Mouse (Mus musculus) cerebellum, adult 2 months (tissue): ENCODE measurements around the gene Ptcd3. TPM values are rescaled to one million over a fixed set of nuclear protein-coding genes. Genes with fewer than 3 reads are reported as not detected.
A peak's percentile ranks its signal among the peaks of the same experiment; 100 is the strongest.
"Not testable (repeated sequence)": the region's sequence is repeated elsewhere in the genome, so short reads cannot be mapped to it uniquely, and the experiment has no call there.

Experiments
- DNase-seq, 2 experiments: peaks; one replicate each; pipeline ENCODE4 v3.0.0; 2021
- H3K27ac ChIP-seq: fragments of 200-500 bp; 2 replicates; pipeline ENCODE4 v1.5.1; 2012; ENCODE audit warnings: low read length, control low read depth, inconsistent platforms; ENCODE audit not compliant: insufficient read depth
- H3K27me3 ChIP-seq: fragments of 200-500 bp; 2 replicates; pipeline ENCODE4 v1.6.1; 2012; ENCODE audit warnings: inconsistent platforms, mild to moderate bottlenecking, low read length, moderate library complexity; ENCODE audit not compliant: control insufficient read depth, insufficient read depth
- H3K4me1 ChIP-seq: fragments of 200-500 bp; 2 replicates; pipeline ENCODE4 v1.6.1; 2011; ENCODE audit warnings: low read length; ENCODE audit not compliant: control insufficient read depth, insufficient read depth
- H3K4me3 ChIP-seq: fragments of 200-500 bp; replicated peaks from 2 replicates; pipeline ENCODE3; 2011; ENCODE audit warnings: mild to moderate bottlenecking, low read depth, low read length, control low read depth; ENCODE audit not compliant: insufficient read depth
- CTCF ChIP-seq: fragments of 200-500 bp; IDR thresholded peaks from 2 replicates; pipeline ENCODE4 v1.5.1; 2011; ENCODE audit warnings: low read depth, mild to moderate bottlenecking, control low read depth, low read length, moderate library complexity, borderline replicate concordance; ENCODE audit not compliant: insufficient read depth
- POLR2A ChIP-seq: fragments of 200-500 bp; IDR thresholded peaks from 2 replicates; pipeline ENCODE4 v1.6.1; 2011; ENCODE audit warnings: low read length, control low read depth, borderline replicate concordance; ENCODE audit not compliant: insufficient read depth
- whole genome bisulfite sequencing: fragments of 180-500 bp; shearing (Covaris S2); methylation state at CpG from one replicate; pipeline ENCODE4 v1.1.7; 2018; 5-methylcytosine and 5-hydroxymethylcytosine counted together
- polyA plus RNA-seq: library from polyadenylated mRNA; depleted of rRNA; stranded (reverse); fragments of >200 nt; gene quantifications from 2 replicates; pipeline ENCODE4 v1.2.3, GENCODE M21; 2012

The Ptcd3 gene
- polyA plus RNA-seq, 1 experiment: 64.1 TPM

DNA sequence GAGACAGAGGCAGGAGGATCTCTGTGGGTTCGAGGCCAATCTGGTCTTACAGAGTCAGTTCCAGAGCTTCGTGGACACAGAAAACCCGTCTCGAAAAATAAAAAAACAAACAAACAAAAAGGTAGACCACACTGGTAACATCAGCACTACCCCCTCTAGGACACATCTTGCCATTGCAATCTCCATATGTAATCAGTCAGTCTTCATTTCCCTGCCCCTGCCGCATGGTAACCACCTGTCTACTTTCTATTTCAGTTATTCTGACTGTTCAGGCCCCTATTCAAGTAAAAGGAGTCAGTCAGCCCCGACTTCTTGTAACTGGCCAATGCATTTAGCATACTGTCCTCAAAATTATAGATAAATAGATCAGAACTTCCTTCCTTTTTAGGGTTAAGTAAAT is 1.3 kb upstream of the Ptcd3 start:
- no peaks in the 10 kb centered on the region for H3K4me1 ChIP-seq
- H3K4me3 ChIP-seq: no peak overlapping the region
- WGBS: 73% methylated on average over 6 of the region's 6 CpGs
- DNase-seq: peak in 1 of 2 experiments; percentile 11
- no peak overlapping the region for H3K27ac ChIP-seq
- no peaks in the 10 kb centered on the region for H3K27me3 ChIP-seq
- no peak for TF ChIP-seq CTCF
- no peak for TF ChIP-seq POLR2A

DNA sequence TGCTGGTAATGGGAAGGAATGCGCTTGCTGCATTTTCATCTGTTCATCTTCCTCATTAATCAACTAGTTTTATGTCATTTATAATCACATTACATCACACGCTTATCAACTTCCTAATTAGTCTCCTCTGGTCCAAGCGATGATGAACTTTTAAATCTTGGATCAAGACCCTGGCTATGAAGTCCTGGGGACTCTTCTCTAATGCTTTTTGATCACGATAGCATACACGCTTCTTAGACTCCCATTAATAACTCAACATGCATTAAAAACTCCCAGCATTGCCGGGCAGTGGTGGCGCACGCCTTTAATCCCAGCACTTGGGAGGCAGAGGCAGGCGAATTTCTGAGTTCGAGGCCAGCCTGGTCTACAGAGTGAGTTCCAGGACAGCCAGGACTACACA is 834 bp upstream of the Ptcd3 start:
- no peak for DNase-seq
- H3K4me1 ChIP-seq: no peaks in the 10 kb centered on the region
- no peaks in the 10 kb centered on the region for H3K27me3 ChIP-seq
- TF ChIP-seq POLR2A (no peak), CTCF (no peak)
- H3K4me3 ChIP-seq: peak overlapping the region; percentile 97
- 20% methylated on average over 10 of the region's 10 CpGs for WGBS
- H3K27ac ChIP-seq: no peak overlapping the region

DNA sequence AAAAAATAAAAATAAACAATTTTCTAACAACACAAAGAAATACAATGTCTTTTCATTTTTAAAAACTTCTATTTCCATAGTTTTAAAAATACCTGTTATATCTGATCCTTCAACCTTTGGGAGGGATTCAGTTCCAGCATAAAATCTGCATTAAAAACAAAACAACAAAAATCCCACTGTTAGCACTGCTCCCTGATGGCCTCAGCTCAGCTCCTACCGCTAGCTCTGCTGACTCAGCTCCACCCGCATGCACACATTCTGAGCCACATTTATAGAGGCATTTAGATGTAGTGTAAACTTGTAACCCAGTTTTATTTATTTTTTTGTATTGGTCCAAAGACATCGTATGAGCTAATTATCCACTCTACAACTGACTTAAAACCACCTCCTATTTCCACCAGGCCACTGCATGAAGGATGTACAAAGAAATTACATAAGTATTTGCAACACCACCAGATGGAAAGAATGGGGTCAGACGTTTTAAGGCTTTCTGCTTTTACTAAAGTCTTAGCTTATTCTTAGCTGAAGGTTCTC is 781 bp downstream of the Ptcd3 start:
- Histone ChIP-seq H3K4me3 (peak overlapping the region; percentile 97), H3K27ac (no peak overlapping the region), H3K4me1 (no peaks in the 10 kb centered on the region), H3K27me3 (no peaks in the 10 kb centered on the region)
- DNase-seq: no peak
- WGBS: 7% methylated on average over 4 of the region's 4 CpGs
- TF ChIP-seq POLR2A: no peak
- TF ChIP-seq CTCF: no peak

DNA sequence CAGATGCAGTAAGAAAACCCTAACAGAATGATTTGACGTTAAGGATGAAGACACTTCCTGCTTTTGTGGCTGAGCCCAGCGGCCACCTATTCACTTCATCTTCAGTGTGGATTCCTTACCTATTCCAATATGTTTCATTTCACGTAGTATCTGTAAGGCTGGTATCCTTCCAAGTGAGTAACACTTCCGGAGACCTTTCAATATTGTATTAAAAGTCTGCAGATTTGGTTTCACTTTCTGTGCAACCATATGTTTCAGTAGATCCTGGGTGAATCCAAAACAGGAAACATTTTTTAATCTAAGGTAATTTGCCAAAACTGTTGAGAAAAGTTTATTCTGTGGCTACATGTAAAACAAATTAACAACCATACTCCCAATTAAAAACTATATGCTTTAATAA is 15.3 kb downstream of the Ptcd3 start:
- no peak for TF ChIP-seq CTCF
- TF ChIP-seq POLR2A: no peak
- H3K4me3 ChIP-seq: no peak overlapping the region
- WGBS: 93% methylated on average over 4 of the region's 4 CpGs
- no peak for DNase-seq
- H3K4me1 ChIP-seq: no peaks in the 10 kb centered on the region
- H3K27ac ChIP-seq: no peak overlapping the region
- no peaks in the 10 kb centered on the region for H3K27me3 ChIP-seq

DNA sequence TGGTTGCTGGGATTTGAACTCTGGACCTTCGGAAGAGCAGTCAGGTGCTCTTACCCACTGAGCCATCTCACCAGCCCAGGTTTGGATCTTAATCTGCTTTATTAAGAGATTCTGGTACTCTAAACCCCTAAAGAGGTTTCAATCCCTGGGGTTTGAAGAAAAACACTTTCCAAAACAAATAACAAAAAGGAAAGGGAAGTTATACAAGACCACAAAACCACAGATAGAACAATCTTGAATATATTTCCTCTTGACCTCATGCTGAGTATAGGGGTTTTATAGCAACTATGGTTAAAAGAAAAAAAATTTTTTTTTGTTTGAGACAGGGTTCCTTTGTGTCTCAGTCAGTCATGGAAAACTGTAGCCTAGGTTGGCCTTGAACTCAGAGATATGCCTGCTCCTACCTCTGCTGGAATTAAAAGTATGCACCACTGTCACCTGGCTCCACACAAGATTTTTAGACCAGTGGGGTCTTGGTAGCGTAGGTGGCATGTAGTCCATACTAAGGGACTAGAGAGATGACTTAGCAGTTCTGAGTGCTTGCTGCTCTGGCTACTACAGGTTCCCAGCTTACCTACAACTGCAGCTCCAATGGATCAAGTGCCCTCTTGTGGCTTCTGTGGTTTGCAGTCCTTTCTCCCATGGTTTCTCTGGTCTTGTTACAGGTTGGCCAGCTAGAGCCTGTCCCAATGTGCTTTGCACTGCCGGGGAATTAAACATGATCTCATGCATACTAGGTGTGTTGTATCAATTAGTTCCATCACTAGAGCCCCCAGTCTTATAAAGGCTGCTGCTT is 30.4 kb downstream of the Ptcd3 start:
- no peaks in the 10 kb centered on the region for H3K4me1 ChIP-seq
- 88% methylated on average over 3 of the region's 3 CpGs for WGBS
- no peak overlapping the region for H3K27ac ChIP-seq
- H3K4me3 ChIP-seq: no peak overlapping the region
- no peak for TF ChIP-seq CTCF
- TF ChIP-seq POLR2A: no peak
- no peak for DNase-seq
- no peaks in the 10 kb centered on the region for H3K27me3 ChIP-seq

DNA sequence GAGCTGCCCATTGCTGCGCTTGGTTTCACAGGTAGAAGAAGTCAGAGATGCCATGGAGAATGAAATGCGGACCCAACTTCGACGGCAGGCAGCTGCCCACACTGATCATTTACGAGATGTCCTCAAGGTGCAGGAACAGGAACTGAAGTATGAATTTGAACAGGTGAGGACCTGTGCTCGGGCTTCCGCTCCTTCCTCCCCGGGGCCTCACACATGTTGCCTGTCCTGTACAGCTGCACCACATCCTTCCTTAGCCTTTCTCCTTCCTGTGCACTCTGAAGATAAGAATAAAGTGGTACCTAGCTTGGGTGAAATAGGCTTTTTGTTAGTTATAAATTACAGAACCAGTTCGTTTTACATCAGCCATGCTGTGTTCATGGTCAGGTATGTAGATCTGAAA is 37.2 kb downstream of the Ptcd3 start:
- H3K27me3 ChIP-seq: no peaks in the 10 kb centered on the region
- no peaks in the 10 kb centered on the region for H3K4me1 ChIP-seq
- no peak overlapping the region for H3K27ac ChIP-seq
- no peak overlapping the region for H3K4me3 ChIP-seq
- no peak for DNase-seq
- TF ChIP-seq CTCF (no peak), POLR2A (no peak)
- 96% methylated on average over 9 of the region's 9 CpGs for WGBS

DNA sequence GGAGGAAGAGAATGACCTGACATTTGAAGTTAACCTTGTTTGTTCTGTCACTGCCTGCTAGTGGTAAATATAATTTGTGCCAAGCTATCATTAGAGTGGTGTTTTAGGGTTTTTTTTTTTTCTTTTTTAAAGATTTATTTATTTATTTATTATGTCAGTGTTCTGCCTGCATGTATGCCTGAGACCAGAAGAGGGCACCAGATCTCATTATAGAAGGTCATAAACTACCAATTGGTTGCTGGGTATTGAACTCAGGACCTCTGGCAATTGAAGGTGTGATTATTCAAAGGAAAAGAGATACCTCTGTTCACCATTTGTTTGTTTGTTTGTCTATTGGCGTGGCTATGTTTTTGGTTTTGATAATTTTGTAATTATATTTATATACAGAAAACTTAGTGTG is 39.7 kb downstream of the Ptcd3 start:
- DNase-seq: no peak
- TF ChIP-seq POLR2A: no peak
- no peak for TF ChIP-seq CTCF
- no peaks in the 10 kb centered on the region for H3K4me1 ChIP-seq
- 93% methylated on average over 1 of the region's 1 CpGs for WGBS
- H3K27ac ChIP-seq: no peak overlapping the region
- no peaks in the 10 kb centered on the region for H3K27me3 ChIP-seq
- H3K4me3 ChIP-seq: no peak overlapping the region

DNA sequence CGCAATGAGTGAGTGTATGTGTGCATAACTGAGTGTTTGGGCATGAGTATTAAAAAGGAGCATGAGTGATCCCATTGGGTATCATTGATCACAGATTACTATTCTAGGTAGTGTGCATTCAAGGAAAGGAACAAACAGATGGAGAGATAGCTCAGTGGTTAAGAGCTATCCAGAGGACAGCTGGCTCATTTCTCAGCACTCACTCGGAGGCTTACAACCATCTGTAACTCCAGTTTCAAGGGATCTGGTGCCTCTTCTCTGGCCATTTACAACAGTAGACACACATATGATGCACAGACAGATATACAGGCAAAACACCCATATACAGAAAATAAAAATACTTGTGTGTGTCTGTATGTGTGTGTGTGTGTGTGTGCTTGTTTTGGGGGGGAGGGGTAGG is 40.8 kb downstream of the Ptcd3 start:
- WGBS: 71% methylated on average over 2 of the region's 2 CpGs
- no peaks in the 10 kb centered on the region for H3K27me3 ChIP-seq
- no peak overlapping the region for H3K4me3 ChIP-seq
- DNase-seq: no peak
- TF ChIP-seq POLR2A (no peak), CTCF (no peak)
- no peak overlapping the region for H3K27ac ChIP-seq
- no peaks in the 10 kb centered on the region for H3K4me1 ChIP-seq

DNA sequence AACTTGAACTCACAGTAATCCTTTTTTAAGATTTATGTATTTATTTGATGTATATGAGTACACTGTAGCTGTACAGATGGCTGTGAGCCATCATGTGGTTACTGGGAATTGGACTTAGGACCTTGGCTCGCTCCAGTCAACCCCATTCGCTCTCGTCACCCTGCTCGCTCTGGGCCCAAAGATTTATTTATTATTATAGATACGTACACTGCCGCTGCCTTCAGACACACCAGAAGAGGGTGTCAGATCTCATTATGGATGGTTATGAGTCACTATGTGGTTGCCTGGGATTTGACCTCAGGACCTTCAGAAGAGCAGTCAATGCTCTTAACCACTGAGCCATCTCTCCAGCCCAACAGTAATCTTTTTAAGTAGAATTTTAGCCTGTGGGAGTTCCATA is 61.6 kb downstream of the Ptcd3 start:
- DNase-seq, H3K27me3 ChIP-seq, H3K27ac ChIP-seq, H3K4me1 ChIP-seq, H3K4me3 ChIP-seq: not testable (repeated sequence)
- 94% methylated on average over 6 of the region's 6 CpGs for WGBS
